Mouse (Mus musculus): Measurements from ENCODE around the gene Cnga2. TPM values are rescaled to one million over a fixed set of nuclear protein-coding genes. Genes with fewer than 3 reads are reported as not detected.

Cnga2 gene
- polyA plus RNA-seq, 1 experiment from 2014 or later = 0.10 TPM

- Histone ChIP-seq H3K36me3 (no peaks in the 10 kb centered on the region), H3K9ac (no peak overlapping the region), H3K27me3 (no peaks in the 10 kb centered on the region), H3K27ac (replicated peaks) (no peak overlapping the region), H3K9me3 (no peaks in the 10 kb centered on the region), H3K4me2 (no peak overlapping the region), H3K4me3 (no peak overlapping the region), H3K4me1 (replicated peaks) (no peaks in the 10 kb centered on the region)
- 74% methylated on average over 2 of the region's 2 CpGs for WGBS
- ATAC-seq (ENCODE audit: low FRiP score, low read depth) = no peak
Observed at GRCm38 (mm10) chrX:71983205-71983604, 8.4 kb upstream of the Cnga2 start.

DNA sequence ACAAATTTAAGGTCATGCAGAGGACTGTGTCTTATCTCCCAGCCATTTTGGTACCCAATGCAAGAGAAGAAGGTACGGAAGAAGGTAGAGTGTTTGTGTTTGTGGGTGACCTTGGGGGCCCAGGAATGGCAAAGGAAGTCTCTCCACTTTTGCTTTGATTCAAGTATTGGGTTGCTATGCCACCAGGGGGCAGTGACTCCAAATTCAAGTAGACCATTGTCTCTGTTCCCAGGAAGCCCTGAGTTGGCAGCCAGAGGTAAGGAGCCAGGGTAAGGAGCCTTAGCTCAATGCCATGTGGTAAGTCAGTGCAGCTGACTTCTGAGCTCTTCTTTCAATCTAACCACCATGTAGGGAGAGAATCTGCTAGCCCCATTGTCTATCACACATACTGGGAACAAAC is 7.9 kb upstream of the Cnga2 start:
- H3K9me3 ChIP-seq = no peaks in the 10 kb centered on the region
- no peak overlapping the region for H3K27ac ChIP-seq (replicated peaks)
- H3K9ac ChIP-seq = no peak overlapping the region
- H3K27me3 ChIP-seq = no peaks in the 10 kb centered on the region
- H3K4me1 ChIP-seq (replicated peaks) = no peaks in the 10 kb centered on the region
- H3K36me3 ChIP-seq = no peaks in the 10 kb centered on the region
- H3K4me2 ChIP-seq = no peak overlapping the region
- H3K4me3 ChIP-seq = no peak overlapping the region
- no peak for ATAC-seq (ENCODE audit: low FRiP score, low read depth)
- 71% methylated on average over 1 of the region's 1 CpGs for WGBS

GRCm38 (mm10) chrX:71995972-71996371 is 4.3 kb downstream of the Cnga2 start:
- Histone ChIP-seq H3K9me3 (no peaks in the 10 kb centered on the region), H3K4me2 (no peak overlapping the region), H3K36me3 (no peaks in the 10 kb centered on the region), H3K27ac (replicated peaks) (no peak overlapping the region), H3K4me3 (no peak overlapping the region), H3K9ac (no peak overlapping the region), H3K4me1 (replicated peaks) (no peaks in the 10 kb centered on the region), H3K27me3 (no peaks in the 10 kb centered on the region)
- ATAC-seq (ENCODE audit: low FRiP score, low read depth) = no peak
- WGBS = 59% methylated on average over 1 of the region's 1 CpGs

DNA sequence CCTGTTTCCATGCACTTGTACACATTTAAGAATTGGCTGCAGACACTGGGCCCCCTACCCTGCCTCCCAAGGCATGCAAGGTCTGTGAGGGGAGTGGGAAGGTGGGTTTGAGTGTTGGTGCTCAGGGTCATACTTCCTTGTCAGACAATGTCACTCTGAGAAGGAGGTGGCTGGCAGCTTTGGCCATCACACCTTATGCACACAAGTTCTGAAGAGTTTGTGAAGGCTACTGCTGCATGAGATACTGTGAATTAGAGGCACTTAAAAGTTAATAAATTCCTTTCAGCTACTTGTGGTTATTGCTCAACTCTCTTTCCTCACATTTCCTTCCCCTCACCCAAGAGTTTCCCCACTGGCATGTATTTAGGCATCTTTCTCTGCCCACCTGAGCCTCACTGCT is 18.3 kb downstream of the Cnga2 start:
- Histone ChIP-seq H3K4me2 (no peak overlapping the region), H3K27me3 (no peaks in the 10 kb centered on the region), H3K9me3 (no peaks in the 10 kb centered on the region), H3K36me3 (no peaks in the 10 kb centered on the region), H3K27ac (replicated peaks) (no peak overlapping the region), H3K4me3 (no peak overlapping the region), H3K9ac (no peak overlapping the region), H3K4me1 (replicated peaks) (no peaks in the 10 kb centered on the region)
- ATAC-seq (ENCODE audit: low FRiP score, low read depth) = no peak

DNA sequence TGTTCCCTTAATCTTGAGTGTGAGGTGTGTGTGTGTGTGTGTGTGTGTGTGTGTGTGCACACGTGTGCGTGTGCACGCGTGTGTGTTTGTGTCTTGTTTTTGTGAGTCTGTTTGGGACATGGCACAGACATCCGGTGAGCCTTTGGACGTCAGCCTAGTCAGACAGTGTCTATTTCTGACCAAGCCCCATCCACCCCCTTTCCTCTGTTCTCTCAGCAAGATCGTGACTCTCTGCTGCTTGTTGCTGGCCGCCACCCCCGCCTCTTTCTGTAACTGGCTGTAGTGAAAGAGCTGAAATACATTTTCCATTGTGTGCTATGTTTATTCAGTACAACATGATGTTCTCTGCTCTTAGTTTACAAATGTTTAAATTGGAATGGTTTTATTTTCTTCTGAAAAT is 20.6 kb downstream of the Cnga2 start:
- H3K4me3 ChIP-seq = no peak overlapping the region
- H3K27ac ChIP-seq (replicated peaks) = no peak overlapping the region
- no peak overlapping the region for H3K4me2 ChIP-seq
- no peaks in the 10 kb centered on the region for H3K4me1 ChIP-seq (replicated peaks)
- ATAC-seq (ENCODE audit: low FRiP score, low read depth) = peak; percentile 51; the same call in 1 of the 2 replicates
- no peaks in the 10 kb centered on the region for H3K9me3 ChIP-seq
- H3K27me3 ChIP-seq = no peaks in the 10 kb centered on the region
- H3K9ac ChIP-seq = no peak overlapping the region
- H3K36me3 ChIP-seq = no peaks in the 10 kb centered on the region
- 62% methylated on average over 9 of the region's 9 CpGs for WGBS

- no peaks in the 10 kb centered on the region for H3K9me3 ChIP-seq
- H3K27me3 ChIP-seq = no peaks in the 10 kb centered on the region
- H3K4me2 ChIP-seq = no peak overlapping the region
- no peak overlapping the region for H3K27ac ChIP-seq (replicated peaks)
- no peaks in the 10 kb centered on the region for H3K4me1 ChIP-seq (replicated peaks)
- no peak overlapping the region for H3K4me3 ChIP-seq
- 23% methylated on average over 3 of the region's 3 CpGs for WGBS
- no peaks in the 10 kb centered on the region for H3K36me3 ChIP-seq
- H3K9ac ChIP-seq = no peak overlapping the region
- ATAC-seq (ENCODE audit: low FRiP score, low read depth) = no peak
Observed at GRCm38 (mm10) chrX:72012804-72013203, 21.2 kb downstream of the Cnga2 start.

GRCm38 (mm10) chrX:72022241-72022640 is 30.6 kb downstream of the Cnga2 start:
- no peak for ATAC-seq (ENCODE audit: low FRiP score, low read depth)
- Histone ChIP-seq H3K4me3 (no peak overlapping the region), H3K4me1 (replicated peaks) (no peaks in the 10 kb centered on the region), H3K9me3 (no peaks in the 10 kb centered on the region), H3K9ac (no peak overlapping the region), H3K27ac (replicated peaks) (no peak overlapping the region), H3K27me3 (no peaks in the 10 kb centered on the region), H3K36me3 (no peaks in the 10 kb centered on the region), H3K4me2 (no peak overlapping the region)
- 52% methylated on average over 1 of the region's 1 CpGs for WGBS

GRCm38 (mm10) chrX:72022750-72023398 is 31.2 kb downstream of the Cnga2 start:
- Histone ChIP-seq H3K4me1 (replicated peaks) (no peaks in the 10 kb centered on the region), H3K9me3 (no peaks in the 10 kb centered on the region), H3K4me3 (no peak overlapping the region), H3K9ac (no peak overlapping the region), H3K27ac (replicated peaks) (no peak overlapping the region), H3K36me3 (no peaks in the 10 kb centered on the region), H3K4me2 (no peak overlapping the region), H3K27me3 (no peaks in the 10 kb centered on the region)
- WGBS = 39% methylated on average over 10 of the region's 10 CpGs
- no peak; the same call in 1 of the 2 replicates for ATAC-seq (ENCODE audit: low FRiP score, low read depth)

- Histone ChIP-seq H3K4me1 (replicated peaks) (no peaks in the 10 kb centered on the region), H3K9me3 (no peaks in the 10 kb centered on the region), H3K27me3 (no peaks in the 10 kb centered on the region), H3K9ac (no peak overlapping the region), H3K36me3 (no peaks in the 10 kb centered on the region), H3K27ac (replicated peaks) (no peak overlapping the region), H3K4me3 (no peak overlapping the region), H3K4me2 (no peak overlapping the region)
- no peak for ATAC-seq (ENCODE audit: low FRiP score, low read depth)
- 51% methylated on average over 3 of the region's 3 CpGs for WGBS
Observed at GRCm38 (mm10) chrX:72023542-72023941, 31.9 kb downstream of the Cnga2 start.

DNA sequence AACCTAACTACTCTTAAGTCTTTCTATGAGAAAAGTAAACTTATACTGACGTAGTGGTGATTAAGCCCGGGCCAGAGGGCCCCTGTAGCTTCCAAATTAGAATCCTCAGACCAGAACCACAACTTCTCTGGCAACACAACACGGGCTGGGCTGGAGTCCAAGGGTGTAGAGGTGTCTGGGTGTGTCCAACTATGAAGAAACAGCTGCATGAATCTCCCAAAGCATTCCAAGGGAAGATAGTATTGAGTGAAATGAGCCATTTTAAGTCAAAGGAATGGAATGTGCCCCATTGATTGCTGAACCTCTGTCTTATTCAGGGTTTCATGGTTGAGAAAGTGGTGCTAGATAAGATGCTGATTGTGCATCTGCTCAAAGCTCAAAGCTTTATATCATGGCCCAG is 52.4 kb downstream of the Cnga2 start:
- Histone ChIP-seq H3K4me1 (replicated peaks) (no peaks in the 10 kb centered on the region), H3K4me3 (no peak overlapping the region), H3K27me3 (no peaks in the 10 kb centered on the region), H3K4me2 (no peak overlapping the region), H3K9ac (no peak overlapping the region), H3K9me3 (no peaks in the 10 kb centered on the region), H3K27ac (replicated peaks) (no peak overlapping the region), H3K36me3 (no peaks in the 10 kb centered on the region)
- ATAC-seq (ENCODE audit: low FRiP score, low read depth) = no peak
- WGBS = 74% methylated on average over 3 of the region's 3 CpGs

GRCm38 (mm10) chrX:72047918-72048317 is 56.3 kb downstream of the Cnga2 start:
- H3K4me1 ChIP-seq (replicated peaks) = no peaks in the 10 kb centered on the region
- H3K4me2 ChIP-seq = no peak overlapping the region
- no peak for ATAC-seq (ENCODE audit: low FRiP score, low read depth)
- H3K9me3 ChIP-seq = no peaks in the 10 kb centered on the region
- WGBS = 85% methylated on average over 2 of the region's 2 CpGs
- no peak overlapping the region for H3K4me3 ChIP-seq
- no peak overlapping the region for H3K9ac ChIP-seq
- H3K36me3 ChIP-seq = no peaks in the 10 kb centered on the region
- H3K27ac ChIP-seq (replicated peaks) = no peak overlapping the region
- no peaks in the 10 kb centered on the region for H3K27me3 ChIP-seq
